Mouse (Mus musculus) MEL-GATA-1-ER (cell line): ENCODE results near the gene Rbm12.

Experiments used
- DNase-seq: peaks from one replicate; pipeline ENCODE4 v3.0.0-alpha.2; 2012; ENCODE audit warnings: low read depth; ENCODE audit errors: extremely low read depth

Rbm12 gene

GRCm38 (mm10) chr2:156080391-156080790 lies 31.4 kb downstream of the Rbm12 start:
- no peak for DNase-seq

- no peak for DNase-seq
Measured at GRCm38 (mm10) chr2:156079674-156080073, 32.1 kb downstream of the Rbm12 start.

GRCm38 (mm10) chr2:156079183-156079560 lies 32.6 kb downstream of the Rbm12 start:
- DNase-seq, result no peak

GRCm38 (mm10) chr2:156078421-156079182 lies 33.2 kb downstream of the Rbm12 start:
- DNase-seq, result no peak

- no peak for DNase-seq
Measured at GRCm38 (mm10) chr2:156077461-156077860, 34.3 kb downstream of the Rbm12 start.

GRCm38 (mm10) chr2:156073725-156074124 lies 38.1 kb downstream of the Rbm12 start:
- DNase-seq, result no peak

GRCm38 (mm10) chr2:156071236-156071635 lies 40.5 kb downstream of the Rbm12 start:
- no peak for DNase-seq

- no peak for DNase-seq
Measured at GRCm38 (mm10) chr2:156067916-156068315, 43.9 kb downstream of the Rbm12 start.

GRCm38 (mm10) chr2:156066126-156066525 lies 45.7 kb downstream of the Rbm12 start:
- DNase-seq, result no peak

- DNase-seq, result peak; percentile 46
Measured at GRCm38 (mm10) chr2:156065099-156066041, 46.4 kb downstream of the Rbm12 start, which contains the start of gene Spag4. Gene Spag4 (plus strand): TSS chr2:156065175.

- DNase-seq, result no peak
Measured at GRCm38 (mm10) chr2:156052816-156053215, 59.0 kb downstream of the Rbm12 start, which contains the start of gene Fer1l4. Gene Fer1l4 (minus strand): TSS chr2:156052947.

GRCm38 (mm10) chr2:156047929-156048328 lies 63.8 kb downstream of the Rbm12 start:
- DNase-seq, result no peak

- DNase-seq, result no peak
Measured at GRCm38 (mm10) chr2:156042903-156043302, 68.9 kb downstream of the Rbm12 start.
